Mouse (Mus musculus) liver, embryonic 18 days (tissue): Measurements from ENCODE around the gene Ttc1. TPM values are rescaled to one million over a fixed set of nuclear protein-coding genes. Genes with fewer than 3 reads are reported as not detected.

Source experiments
- polyA plus RNA-seq: library from polyadenylated mRNA; depleted of rRNA; stranded (reverse); fragments of >200 nt; gene quantifications from 2 replicates; pipeline ENCODE4 v1.2.3, GENCODE M21; 2012; rRNA removed

Ttc1 gene
- polyA plus RNA-seq, result 15.8 and 15.9 TPM in 2 replicates

GRCm38 (mm10) chr11:43747233-43748226 is at the start of gene Ttc1:
Gene Ttc1 (minus strand): TSS chr11:43748008.

GRCm38 (mm10) chr11:43681472-43682414 is 66.1 kb downstream of the Ttc1 start, which contains the start of gene Pwwp2a:
Gene Pwwp2a (plus strand): TSS chr11:43681998.

Other genes starting within 250 kb of the Ttc1 start
- 1.1 and 1.2 TPM in 2 replicates for gene Ccnjl, start 219.2 kb downstream of the Ttc1 start, polyA plus RNA-seq
- gene 4933415A04Rik, start 161.0 kb downstream of the Ttc1 start, polyA plus RNA-seq, result 0.16 and 0.18 TPM in 2 replicates
- gene Fabp6, start 146.5 kb downstream of the Ttc1 start, polyA plus RNA-seq, result not detected in 2 replicates
- gene Pwwp2a, start 66.0 kb downstream of the Ttc1 start, polyA plus RNA-seq, result 14.0 and 16.1 TPM in 2 replicates
- gene Adra1b, start 153.2 kb upstream of the Ttc1 start, polyA plus RNA-seq, result 25.7 and 28.0 TPM in 2 replicates